Mouse (Mus musculus) heart, adult 2 months (tissue): Measurements from ENCODE around the gene Bbs5.

Experiments used
- CTCF ChIP-seq: fragments of 200-600 bp; IDR thresholded peaks from 2 replicates; pipeline ENCODE4 v1.8.1; 2022; ENCODE audit warnings: antibody characterized with exemption, mild to moderate bottlenecking, moderate library complexity
- EP300 ChIP-seq: fragments of 200-500 bp; IDR thresholded peaks from 2 replicates; pipeline ENCODE4 v1.6.1; 2011; ENCODE audit warnings: low read depth, low read length, control low read depth; ENCODE audit not compliant: insufficient read depth
- POLR2A ChIP-seq: fragments of 200-500 bp; IDR thresholded peaks from 2 replicates; pipeline ENCODE4 v1.6.1; 2011; ENCODE audit warnings: mild to moderate bottlenecking, low read depth, low read length, control low read depth; ENCODE audit not compliant: insufficient read depth

- TF ChIP-seq CTCF (no peak), POLR2A (no peak), EP300 (no peak)
Measured at GRCm38 (mm10) chr2:69629215-69629614, 17.8 kb upstream of the Bbs5 start.
